Mouse (Mus musculus): ENCODE results near the gene Srsf3.
A peak's percentile ranks its signal among the peaks of the same experiment; 100 is the strongest.

Gene Srsf3

DNA sequence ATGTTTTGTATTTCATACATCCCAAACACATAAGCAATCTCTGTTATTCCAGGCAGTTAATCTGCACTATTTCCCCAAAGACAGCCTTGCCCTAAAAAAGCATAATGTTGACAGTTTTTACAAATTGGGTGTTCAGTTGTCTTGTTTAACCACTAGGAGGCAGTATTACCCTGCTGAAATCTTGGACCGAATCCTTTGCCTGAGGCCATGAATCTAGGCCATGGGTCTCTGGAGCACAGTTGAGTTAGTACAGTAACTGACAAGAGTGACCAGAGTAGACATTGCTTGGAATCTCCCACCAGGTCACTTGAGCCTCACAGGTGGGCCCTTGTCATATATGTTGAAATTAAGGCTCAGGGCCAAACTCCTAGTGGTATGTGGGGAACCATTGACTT is 12.5 kb downstream of the Srsf3 start:
- no peak for DNase-seq (ENCODE audit: low spot score in 2 of 2)

DNA sequence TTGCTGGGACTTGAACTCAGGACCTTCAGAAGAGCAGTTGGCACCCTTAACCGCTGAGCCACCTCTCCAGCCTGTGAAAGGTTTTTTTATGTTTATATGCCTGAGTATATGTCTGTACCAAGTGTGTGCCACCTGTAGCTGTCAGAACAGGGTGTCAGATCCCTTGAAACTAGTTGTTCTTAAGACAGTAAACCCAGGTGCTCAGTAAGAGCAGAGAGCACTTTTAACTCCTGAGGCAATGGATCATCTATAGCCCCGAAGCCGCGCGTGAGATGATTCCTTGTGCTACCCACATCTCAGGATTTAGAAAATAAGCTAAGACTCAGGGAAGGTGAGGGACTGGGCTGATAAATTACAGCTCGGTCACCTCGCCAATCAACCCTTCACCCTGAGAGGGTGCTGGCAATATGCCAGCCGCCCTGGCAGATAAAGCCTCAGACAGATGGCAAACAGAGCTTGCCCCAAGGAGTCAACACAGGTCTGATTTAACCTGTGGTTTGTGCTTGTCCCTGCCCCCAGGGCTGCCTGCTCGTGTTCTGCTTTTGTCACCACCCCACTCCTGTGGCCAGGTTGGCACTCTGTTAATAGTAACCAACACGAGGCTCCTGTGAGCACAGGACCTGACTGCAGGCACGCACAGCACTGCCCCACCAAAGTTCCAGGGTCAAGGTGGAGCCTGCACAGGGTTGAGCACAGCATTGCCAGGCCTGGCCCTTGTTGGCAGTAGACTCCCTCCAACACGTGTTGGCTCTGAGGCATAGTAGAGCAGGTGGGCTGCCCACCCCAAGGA is 13.5 kb downstream of the Srsf3 start:
- no peak for DNase-seq (ENCODE audit: low spot score in 2 of 2)

DNA sequence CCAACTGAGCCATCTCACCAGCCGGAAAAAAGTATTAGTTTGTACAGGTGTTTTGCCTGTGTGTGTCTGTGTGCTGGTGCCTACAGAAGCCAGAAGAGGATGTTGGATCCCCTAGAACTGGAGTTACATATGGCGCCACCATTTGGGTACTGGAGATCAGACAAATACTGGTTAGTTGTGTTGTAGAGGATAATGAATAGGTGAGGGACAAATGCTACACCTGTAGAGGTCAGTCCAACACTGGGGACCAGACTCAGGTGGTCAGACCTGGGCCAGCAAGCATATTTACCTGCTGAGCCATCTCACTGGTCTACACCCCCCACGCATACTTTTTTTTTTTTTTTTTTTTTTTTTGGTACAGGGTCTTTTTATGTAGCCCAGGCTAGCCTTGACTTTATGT is 14.4 kb downstream of the Srsf3 start:
- DNase-seq (ENCODE audit: low spot score in 2 of 2), result no peak

DNA sequence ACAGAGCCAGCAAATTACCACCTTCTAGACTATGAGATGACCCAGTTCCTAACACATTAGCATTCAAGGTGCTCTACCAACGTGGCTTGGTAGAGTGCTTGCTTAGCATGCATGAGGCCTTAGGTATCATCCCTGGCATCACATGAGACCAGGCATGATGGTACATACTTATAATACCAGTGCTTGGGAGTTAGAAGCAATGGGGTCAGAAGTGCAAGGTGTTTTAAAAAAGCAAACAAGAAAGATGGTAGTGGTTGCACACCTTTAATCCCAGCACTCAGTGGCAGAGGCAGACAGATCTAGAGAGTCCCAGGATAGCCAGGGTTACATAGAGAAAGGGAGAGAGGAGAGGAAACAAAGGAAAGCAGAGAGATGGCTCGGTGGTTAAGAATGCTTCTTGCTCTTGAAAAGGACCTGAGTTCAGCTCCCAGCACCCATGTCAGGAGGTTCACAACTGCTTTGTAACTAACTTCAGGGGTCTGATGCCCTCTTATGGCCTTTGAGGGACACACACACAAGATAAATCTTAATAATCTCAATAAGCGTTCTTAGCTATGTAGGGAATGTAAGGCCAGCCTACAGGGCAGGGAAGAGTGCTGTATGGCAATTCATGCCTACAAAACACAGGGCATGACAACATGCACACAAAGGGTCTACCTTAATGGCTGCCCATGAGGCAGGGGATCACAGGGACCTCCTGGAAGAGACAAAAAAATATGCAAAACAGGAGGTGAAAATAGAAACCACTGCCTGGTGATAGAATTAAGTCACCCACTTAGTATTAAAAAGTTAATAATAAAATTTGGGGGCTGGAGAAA is 15.5 kb downstream of the Srsf3 start:
- no peak for DNase-seq (ENCODE audit: low spot score in 2 of 2)

- peak; percentile 77 to 83 for DNase-seq (ENCODE audit: low spot score in 2 of 2)
These were observed 16.5 kb downstream of the Srsf3 start for GRCm38 (mm10) chr17:29048748-29049507.

DNA sequence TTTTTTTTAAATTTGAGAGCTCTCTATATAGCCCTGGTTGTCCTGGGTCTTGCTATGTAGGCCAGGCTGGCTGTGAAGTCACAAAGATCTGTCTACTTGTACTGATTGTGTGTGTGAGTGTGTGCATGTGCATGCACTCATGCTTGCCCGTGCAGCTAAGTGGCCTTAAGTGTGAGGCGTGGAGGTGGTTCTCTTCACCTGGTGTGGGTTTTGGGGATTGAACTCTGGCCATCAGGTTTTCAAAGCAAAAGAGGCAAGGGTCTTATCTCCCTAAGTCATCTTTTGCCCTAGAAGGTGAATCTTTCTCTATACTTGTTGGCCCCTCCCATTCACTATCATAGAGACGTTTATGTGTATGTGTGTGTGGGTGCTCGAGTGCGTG is 17.1 kb downstream of the Srsf3 start:
- no peak for DNase-seq (ENCODE audit: low spot score in 2 of 2)

DNA sequence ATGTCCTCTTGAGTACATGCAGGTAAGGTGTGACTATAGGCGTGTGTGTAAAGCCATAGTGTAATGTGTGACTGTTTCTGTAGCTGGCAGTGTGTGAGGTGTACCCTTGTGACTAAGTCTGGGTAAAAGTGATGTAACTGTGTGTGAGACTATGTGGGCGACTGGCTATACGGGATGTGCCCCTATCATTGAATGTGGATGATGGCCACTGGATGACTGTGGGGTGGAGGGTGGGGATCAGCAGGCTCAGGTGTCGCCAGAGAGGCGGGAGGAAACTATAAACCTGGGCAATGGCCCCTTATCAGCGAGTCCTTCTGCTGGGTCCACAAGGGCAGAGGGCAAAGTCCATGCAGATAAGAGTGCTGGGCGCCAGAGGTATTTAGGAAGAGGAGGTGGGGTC is 17.5 kb downstream of the Srsf3 start:
- no peak for DNase-seq (ENCODE audit: low spot score in 2 of 2)

- DNase-seq (ENCODE audit: low spot score in 2 of 2), result no peak
These were observed 18.4 kb downstream of the Srsf3 start for GRCm38 (mm10) chr17:29050791-29051190.

DNA sequence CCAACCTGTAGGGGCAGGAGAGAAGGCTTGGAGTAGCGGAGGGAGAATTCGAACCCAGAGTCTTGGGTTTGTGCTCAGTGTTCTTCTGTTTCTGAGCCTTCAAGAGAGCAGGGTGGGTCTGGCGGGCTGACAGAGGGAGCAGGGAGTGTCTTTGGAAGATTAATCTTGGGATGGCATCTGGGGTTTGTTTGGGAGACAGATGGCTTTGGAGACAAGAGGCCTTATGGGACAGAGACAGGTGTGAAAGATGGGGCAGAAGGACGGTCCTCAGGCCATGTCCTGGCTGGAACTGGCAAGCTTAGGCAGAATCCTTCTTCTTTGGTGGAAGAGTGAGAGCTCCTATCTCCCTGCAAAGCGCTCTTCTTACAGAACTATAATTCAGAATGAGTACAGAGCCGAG is 20.6 kb downstream of the Srsf3 start:
- no peak for DNase-seq (ENCODE audit: low spot score in 2 of 2)

- no peak for DNase-seq (ENCODE audit: low spot score in 2 of 2)
These were observed 21.4 kb downstream of the Srsf3 start for GRCm38 (mm10) chr17:29053841-29054240.

DNA sequence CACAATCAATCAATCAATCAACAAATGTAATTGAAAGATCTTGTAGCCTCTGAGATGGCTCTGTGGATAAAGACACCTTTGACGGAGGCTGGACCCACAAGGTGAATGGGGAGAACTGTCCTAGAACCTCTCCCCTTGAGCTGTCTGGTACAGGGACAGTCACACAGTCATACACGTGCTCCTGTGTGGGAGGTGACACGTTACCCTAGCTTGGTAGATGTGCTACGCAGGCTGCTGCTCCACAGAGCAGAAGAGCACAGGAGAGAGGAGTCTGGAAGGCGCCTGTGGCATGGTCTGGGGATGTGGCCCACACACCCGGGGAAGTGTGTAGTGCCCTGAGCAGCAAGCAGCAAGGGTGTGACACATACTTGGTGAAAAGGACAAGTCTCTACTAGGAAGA is 22.0 kb downstream of the Srsf3 start:
- no peak for DNase-seq (ENCODE audit: low spot score in 2 of 2)

- DNase-seq (ENCODE audit: low spot score in 2 of 2), result no peak
These were observed 23.2 kb downstream of the Srsf3 start for GRCm38 (mm10) chr17:29055586-29055985.

- DNase-seq (ENCODE audit: low spot score in 2 of 2), result no peak
These were observed 23.8 kb downstream of the Srsf3 start for GRCm38 (mm10) chr17:29056207-29056606.

GRCm38 (mm10) chr17:29056699-29057151 is 24.3 kb downstream of the Srsf3 start:
- DNase-seq (ENCODE audit: low spot score in 2 of 2), result no peak

GRCm38 (mm10) chr17:29057361-29057890 is 25.0 kb downstream of the Srsf3 start:
- no peak for DNase-seq (ENCODE audit: low spot score in 2 of 2)

DNA sequence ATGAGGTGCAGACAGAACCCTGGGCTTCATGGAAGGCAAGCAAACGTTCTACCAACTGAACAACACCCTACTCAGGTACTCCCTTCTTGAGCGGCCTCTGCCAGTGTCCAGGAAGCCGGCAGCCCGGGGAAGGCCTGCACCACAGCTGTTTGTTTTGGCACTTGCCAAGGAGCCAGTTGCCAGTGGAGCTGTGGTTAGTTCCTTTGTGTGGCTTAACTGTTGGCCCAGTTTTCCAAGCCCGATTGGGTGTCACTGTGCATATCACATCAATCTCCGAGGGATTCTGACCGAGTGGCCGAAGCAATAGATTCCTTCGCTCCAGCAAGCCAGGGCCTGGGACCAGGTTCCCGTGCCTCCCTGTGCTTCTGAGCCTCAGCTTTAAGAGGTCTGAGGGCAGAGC is 25.5 kb downstream of the Srsf3 start:
- no peak for DNase-seq (ENCODE audit: low spot score in 2 of 2)

DNA sequence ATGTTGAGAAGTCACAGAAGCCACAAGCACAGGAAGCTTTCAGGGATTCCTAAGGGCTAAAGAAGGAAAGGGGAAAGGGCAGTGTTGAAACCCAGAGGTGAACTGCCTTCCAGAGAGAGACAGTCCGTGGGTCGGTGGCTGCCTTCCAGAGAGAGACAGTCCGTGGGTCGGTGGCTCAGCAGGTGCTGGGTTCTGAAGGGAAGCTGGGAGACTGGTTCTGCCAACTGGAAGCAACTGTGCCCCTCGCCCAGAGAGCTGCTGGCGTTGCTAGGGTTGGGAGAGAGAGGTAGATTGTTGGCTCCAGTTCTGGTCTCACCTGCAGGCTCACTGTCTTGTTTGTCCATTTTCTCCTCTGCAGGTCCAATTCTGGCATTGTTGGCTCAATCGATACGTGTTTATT is 26.1 kb downstream of the Srsf3 start:
- no peak for DNase-seq (ENCODE audit: low spot score in 2 of 2)

DNA sequence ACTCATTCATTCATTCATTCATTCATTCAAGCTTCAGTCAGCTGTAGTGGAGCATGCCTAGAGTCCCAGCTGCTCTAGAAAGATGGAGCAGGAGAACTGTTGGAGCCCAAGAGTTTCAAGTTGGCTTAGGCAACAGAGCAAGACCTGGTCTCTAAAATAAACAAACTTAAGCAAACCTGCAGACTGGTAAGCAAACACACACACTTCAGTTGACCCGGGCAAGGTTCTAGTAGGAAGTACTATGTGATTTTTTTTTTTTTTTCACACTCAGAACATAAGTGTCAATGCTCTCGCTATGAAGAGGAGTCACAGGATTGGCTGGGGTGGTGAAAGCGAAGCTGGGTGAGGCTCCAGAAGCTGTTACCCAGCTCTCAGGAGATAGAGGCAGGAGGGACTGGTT is 27.2 kb downstream of the Srsf3 start:
- DNase-seq (ENCODE audit: low spot score in 2 of 2), result no peak

GRCm38 (mm10) chr17:29060946-29061345 is 28.5 kb downstream of the Srsf3 start:
- no peak for DNase-seq (ENCODE audit: low spot score in 2 of 2)

DNA sequence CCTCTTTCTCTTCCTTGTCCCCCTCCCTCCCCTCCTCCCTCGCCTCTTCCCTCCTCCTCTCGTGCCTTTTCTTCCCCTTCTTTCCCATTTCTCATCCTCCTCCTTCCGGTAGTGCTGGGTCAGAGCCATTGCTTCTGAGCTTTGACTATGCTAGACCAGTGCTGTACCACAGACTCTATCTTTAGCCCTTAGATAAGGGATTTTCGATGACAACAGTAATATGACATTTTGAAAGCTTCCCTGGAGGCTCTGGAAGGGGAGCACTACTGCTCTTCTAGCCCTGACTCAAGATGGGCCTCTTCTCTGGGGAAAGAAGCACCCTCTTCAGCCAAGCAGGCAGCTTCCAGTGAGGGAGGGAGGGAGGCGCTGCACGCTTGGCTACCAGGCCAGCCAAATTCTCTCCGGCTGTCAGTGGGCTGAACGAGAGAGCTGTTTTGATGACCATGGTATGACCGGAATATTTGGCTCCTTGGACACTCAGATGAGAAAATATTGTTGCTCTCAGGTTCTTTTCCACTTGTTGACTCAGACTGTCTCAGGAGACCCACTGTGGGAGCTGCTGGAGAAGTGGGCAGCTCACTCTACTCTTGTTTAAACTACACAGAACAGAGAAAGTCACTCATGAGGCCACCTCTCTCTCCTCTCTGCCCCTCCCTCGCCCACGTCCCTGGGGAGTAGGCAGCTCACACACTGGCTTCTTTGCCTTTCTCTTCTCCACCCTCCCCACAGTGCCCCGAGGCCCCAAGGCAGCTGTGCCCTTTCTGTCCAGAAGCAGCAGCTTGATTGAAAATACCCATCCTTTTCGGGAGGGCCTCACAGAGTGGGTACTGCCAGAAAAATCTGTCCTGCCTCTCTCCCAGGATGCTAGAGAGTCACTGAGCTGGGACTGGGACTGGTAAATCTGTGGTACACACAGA is 29.9 kb downstream of the Srsf3 start:
- no peak for DNase-seq (ENCODE audit: low spot score in 2 of 2)
